Mouse (Mus musculus) spleen, embryonic (tissue): Measurements from ENCODE around the gene Ppargc1a.

Experiments
- CTCF ChIA-PET: fragments of 350-600 bp; sonication (Branson Sonifier 250); formaldehyde crosslinking; loops from one replicate; lab custom pipeline; 2022; lab: Charles Lee

The Ppargc1a gene

DNA sequence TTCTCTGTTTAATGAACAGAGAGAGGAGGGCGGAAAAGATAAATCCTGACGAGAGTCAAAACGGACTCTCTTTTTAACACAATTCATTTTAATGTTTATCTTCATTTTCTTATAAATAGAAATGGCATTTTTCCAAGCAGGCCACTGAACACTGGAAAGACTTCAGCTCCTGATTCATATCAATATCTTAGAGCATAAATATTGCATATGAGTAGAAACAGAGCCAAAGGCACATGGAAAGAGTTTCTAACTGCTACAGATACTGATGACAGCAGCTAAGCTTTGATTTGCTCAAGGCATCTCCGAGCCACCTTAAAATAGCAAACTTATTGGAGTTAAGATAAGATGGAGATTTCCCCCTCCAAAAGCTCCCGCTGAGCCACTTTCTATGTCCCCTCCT is 14.3 kb downstream of the Ppargc1a start:
- CTCF ChIA-PET = no interaction called here

DNA sequence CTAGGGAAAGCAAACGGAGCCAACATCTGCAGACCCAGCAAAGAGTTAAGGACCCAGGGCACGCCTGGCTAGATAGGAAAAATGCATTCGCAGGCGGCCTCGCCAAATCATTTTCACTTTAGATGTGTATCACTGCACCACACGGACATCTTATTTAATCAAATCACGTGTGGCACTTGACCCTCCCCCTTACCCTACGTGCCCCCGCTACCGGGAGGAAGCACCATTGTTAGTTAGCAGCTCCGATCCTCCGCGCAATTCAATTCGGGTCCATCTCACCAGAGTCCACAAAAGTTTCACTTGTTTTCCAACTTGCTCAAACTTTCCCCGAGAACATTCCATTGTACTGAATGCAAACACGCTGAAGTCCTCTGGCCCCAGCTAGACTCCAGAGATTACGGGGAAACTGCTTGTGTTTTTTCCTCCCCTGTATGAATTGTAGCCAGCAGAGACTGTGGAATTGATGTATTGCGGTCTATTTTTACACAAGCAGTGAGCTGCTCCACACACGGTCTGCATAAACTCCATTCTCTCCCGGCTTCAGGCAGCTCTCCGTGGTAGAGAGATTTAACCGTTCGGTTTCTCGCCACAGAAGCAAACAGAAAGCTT is 14.9 kb downstream of the Ppargc1a start:
- CTCF ChIA-PET = no interaction called here

DNA sequence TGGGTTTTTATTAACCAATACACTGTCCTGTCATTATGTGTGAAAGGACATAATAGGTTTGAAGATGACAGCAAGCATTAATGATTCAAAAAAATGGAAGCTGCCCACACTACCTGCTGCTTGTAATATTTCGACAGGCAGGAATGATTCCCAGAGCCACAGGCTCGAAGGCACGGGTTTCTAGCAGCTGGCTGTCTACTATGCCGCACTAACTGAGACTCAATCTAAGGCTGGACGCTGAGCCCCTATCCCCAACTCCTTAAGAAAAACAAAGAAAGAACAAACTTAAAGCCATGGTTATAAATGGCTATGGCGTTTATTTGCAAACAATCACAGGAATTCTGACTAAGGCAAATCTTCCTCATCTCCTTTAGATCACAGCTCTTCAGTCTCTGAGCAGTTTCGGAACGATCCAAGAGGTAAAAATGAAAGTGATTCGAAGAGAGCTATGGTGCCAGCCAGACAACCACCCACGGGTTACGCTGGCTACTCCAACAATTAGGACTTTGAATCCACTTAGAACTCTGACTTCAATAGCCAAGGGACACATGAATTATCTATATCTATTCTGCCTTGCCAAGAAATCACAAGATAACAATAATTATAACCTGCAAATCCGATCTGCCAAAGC is 15.6 kb downstream of the Ppargc1a start:
- CTCF ChIA-PET = no interaction called here

DNA sequence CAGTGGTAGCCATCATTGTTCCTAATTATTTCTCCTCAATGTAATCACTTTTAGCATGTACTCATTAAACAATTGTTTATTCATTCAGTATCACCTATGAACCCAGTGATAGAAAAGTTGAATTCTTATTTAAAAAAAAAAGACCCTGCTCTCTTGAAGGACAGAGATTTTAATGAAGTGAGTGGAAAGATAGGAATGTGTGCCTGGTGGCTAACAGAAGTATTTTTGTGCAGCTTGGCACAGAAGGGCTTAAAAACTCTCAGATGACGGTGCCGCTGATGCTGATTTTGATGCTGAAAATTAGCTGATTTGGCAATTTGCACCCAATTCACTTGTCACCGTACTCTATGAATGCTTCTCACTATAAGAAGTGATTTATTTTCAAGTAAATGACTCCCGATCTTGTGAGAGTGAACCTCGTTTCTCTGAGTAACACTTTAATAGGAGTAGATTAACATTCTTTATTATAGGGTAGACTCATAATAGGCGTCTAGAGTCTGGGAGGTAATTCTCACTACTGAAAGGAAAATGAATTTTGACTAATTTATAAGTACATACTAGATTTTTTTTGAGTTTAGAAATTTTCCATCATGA is 20.0 kb downstream of the Ppargc1a start:
- CTCF ChIA-PET = no interaction called here

DNA sequence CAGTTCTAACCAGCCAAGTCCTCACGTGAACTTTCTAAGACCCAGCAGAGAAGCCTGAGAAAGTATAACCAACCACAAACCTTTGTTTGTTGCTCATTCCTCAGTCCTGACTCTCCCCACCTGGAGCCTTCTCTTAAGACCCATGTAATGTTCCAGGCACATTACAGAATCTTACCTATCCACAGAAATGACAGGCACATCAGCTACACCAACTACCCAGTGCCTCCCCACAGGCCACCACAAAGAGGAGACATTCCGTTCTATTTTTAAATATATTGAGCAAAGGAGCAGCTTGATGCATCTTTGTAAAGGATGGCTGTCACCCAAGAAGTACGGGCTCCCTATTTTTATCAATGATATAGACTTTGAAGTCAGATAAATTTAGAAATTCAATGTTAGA is 20.7 kb downstream of the Ppargc1a start:
- CTCF ChIA-PET = no interaction called here

DNA sequence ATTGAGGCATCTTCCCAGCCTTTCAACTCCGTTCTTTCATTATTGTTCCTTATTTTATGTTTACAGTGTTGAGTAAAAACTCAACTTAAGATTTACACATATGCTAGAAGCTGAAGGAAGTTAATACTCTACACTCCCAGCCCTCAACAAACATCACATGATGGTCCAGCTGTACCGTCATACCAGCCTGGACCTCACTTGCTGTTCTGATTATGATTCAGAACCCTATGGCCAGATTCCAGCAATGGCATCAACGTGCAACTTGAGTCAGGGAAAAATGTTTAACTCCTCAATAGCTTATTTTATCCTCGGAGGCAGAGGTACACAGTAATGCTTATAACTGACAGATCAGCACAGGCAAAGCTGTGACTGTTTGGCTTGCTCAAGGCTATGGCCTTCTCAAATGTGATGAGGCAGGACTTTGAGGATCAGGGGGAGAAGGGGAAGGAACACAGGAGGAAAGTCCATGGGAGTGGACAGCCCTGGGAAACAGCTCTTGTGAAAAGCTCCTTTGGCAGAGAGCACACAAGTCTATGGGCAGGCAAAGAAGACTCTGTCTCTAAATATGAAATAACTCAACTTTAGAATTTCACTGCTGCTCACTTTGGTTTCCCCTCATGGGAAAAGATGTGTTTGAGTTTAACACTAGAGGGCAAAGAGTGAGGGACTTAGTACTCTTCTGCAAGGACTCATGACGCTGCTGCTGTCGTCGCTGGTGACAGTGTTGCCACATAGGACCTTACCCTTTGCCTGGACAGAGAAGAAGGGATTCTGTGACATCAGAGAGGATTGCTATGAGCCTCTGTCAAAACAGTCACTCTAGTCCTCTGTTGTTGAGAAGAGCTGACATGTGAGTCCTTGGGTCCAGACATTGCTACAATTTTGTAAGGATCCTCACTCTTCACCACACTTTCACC is 22.1 kb downstream of the Ppargc1a start:
- CTCF ChIA-PET = no interaction called here

DNA sequence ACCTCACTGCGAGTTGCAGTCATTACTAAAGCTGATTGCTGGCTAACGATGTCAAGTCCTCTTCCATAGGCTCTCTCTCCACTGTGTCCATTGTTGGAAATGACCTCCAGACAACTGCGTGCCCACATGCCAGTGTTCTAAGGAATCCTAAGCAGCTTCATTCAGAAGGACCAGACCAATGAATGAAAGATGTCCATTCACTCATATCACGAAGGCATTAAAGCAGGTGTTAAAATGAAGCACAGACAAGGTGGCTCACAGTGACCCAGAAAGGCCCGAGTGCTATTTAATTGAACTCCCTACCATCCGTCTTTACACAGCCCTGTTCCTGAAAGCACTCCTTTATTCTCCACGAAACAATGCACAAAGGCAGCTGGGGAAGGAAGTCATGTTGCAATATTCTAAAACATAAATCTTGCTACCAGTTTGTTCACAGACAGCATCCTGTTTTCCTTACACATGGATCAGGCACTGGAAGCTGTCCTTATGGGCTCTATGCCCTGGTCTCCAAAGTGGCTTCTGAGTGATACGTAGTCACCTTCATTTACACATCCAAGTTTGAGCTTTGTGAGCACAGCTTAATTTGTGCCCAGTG is 23.3 kb downstream of the Ppargc1a start:
- CTCF ChIA-PET = no interaction called here

DNA sequence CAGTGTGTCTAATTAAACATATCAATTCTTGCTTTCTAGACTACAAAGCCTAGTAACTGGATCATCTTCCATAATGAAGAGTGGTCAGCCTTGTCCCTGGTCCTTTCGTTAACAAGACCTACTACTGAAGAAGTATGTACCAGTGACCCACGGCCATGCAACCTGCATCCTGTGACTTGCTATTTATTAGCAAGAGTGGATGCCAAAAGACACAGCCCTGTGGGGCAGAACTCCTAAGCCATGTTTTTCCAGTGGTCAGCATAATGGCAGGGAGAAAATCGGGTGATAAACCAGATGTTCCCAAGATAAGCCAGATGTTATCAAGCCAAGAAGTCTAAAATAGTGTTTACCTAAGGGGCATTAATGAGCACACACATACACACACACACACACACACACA is 26.0 kb downstream of the Ppargc1a start:
- CTCF ChIA-PET = no interaction called here

DNA sequence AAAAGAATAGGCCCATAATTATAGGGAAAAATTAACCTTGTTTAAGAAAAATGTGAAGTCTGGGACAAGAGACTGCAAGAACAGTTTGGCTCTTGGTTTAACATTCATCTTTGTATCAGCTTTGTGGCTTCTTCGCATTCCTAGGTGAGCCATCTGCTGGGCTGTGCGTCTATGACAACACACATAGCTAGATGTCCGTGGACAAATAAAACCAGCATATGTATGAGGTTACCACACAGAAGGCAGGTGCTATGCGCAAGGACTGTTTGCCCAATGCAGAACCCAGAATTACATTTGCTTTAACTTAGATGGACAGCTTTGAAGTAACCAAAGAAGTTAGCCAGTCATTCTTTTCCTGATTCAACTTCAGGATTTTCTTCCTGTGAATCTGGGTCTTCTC is 26.7 kb downstream of the Ppargc1a start:
- CTCF ChIA-PET = interaction anchor here (0.7 kb wide), 1 partner anchor 254 kb away, joined by 5 read pairs; no protein-coding TSS in a partner anchor

DNA sequence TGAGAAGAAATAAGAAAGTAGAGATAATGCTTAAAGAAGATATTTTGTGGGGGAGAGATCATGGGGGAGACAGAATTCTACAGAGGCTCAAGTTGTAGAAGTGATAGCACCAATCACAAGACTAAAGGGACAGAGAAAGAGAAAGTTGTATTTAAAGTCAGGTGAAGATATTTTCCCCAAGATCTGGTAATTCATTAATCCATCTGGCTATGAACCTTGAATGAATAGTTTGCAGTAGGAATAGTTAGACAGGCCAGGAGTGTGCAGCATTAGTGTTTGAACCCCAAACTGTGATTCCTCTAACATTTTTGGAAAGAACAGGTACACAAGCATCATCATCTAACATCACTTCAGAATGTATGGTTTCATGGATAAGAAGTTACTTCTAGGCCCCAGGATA is 28.0 kb downstream of the Ppargc1a start:
- CTCF ChIA-PET = no interaction called here

DNA sequence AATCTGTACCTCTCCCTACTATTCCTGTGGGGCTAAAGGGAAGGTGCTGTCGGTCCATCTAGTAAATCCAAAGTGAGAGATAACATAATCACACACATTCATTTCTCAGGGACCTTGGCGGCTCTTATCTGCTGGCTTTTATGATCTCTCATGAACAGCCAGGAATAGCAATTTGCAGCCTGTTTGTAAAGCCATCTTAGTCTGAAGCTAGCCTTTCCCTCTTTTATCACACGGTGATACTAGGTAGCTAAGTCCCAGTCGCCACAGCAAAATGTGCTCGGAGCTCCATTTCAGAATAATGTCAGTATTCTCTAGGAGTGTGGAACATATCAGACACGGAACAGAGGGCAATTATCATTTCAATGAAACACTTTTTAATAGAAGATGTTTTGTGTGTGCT is 29.2 kb downstream of the Ppargc1a start:
- CTCF ChIA-PET = interaction anchor here (0.6 kb wide), 1 partner anchor 1737 kb away, joined by 4 read pairs; no protein-coding TSS in a partner anchor

DNA sequence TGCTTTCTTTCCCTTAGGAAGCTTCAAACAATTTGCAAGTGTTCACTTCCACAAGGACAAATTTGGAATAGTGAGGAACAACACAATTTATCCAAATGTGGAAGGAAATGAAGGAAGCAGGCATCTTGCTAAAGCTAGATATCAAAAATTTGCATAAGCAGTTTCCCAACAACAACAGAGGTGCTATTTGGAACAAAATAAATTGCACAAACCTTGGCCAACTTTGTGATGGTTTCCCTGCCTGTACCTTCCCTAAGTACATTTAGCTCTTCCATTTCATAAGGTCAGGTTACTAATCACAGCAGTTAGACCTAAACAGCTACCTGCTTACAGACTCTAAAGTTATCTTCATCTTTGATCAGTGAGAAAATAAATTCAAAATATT is 29.9 kb downstream of the Ppargc1a start:
- CTCF ChIA-PET = no interaction called here

DNA sequence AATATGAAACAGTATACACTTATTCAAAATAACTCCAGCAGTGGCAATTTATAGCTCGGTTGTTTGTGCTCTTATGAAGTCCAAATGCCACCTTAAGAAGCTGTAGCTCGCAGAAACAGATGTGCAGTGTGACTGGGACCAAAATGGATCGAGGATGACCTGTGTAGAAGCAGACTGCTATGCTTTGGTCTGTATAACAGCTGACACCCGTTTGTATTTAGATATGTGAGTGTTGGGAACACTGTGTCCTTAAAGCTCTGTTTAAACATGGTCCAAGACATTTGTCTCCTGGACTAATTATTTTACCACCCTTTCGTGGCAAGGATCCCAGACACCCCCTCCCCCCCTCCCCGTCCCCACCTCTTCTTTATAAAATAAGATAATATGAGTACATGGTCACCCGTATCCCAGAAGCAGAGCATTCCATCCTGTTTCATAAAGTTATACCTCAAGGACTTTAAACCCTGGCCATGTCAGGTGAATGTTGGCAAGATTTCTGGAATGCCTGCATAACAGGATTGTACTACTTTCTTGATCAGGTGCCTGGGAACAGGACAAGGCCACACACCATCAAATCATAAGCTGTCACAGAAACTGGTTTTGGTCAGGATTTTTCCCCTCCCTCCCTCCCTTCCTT is 30.4 kb downstream of the Ppargc1a start:
- CTCF ChIA-PET = no interaction called here

DNA sequence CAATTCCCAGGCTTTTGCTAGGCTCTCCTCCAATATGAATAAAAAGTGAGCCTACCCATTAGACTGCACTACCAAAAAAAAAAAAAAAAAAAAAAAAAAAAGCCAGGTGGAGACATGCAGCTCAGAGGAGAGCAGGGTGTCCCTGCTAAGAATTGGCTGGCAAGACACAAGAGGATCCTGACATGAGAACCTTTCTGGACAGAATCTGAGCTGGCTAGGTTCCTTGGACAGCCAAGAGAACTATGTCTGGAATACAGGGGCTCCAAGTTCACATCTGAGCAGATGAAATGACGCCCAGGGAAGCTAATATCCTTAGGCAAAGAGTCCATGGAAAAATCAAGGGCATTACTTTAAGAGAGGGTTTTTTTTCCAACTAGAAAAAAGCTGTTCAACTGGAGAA is 33.1 kb downstream of the Ppargc1a start:
- CTCF ChIA-PET = no interaction called here

DNA sequence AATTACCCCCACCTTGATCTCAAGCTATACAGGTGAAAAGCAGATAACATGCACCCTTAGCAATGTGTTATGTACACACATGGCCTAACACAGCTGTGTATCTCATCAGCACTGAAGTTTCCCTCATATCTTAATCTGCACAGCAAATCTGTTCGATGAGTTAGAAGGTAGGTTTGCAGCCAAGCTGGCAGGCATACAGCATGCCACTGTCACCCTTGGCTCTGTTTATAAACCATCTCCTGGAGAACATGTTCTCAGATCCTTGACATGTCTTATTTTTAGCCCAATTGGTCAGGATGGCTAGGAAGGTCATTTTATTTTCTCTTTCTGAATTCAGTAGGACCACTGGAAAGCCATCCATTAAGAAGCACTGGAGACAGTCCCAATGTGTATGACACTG is 36.2 kb downstream of the Ppargc1a start:
- CTCF ChIA-PET = no interaction called here

DNA sequence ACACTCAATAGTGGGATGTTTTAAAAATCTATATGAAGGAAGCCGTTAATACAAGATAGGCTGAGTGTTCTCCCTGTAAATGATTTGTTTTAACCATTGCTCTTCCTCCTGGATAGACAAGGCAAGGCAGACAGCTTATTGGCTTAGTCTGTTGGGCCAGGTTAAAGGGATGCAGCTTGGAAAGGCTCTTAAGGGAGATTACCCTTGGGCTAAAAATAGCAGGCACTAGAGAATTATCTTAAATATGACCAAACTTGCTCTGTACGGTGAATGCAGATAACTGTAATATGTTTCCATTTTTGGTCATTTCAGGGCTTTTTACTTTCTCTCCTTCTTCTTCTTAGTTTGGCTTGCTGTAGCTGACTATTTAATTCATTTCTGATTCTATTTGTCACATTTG is 38.1 kb downstream of the Ppargc1a start:
- CTCF ChIA-PET = no interaction called here

DNA sequence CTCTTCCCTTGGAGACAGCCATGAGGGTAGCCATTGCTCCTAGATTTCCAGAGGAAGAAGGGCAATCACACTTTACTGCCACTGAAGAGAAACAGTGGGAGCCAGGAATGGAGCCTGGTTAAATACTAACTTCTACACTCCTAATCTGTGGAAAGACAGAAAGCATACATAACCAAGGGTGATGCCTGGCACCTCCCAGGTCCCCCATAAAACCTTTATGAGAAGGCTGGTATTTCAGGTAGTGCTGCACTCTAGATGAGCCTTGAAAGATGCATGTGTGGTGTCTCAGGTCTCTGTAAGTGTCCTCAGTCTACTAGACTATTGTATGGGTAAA is 39.4 kb downstream of the Ppargc1a start:
- CTCF ChIA-PET = no interaction called here

DNA sequence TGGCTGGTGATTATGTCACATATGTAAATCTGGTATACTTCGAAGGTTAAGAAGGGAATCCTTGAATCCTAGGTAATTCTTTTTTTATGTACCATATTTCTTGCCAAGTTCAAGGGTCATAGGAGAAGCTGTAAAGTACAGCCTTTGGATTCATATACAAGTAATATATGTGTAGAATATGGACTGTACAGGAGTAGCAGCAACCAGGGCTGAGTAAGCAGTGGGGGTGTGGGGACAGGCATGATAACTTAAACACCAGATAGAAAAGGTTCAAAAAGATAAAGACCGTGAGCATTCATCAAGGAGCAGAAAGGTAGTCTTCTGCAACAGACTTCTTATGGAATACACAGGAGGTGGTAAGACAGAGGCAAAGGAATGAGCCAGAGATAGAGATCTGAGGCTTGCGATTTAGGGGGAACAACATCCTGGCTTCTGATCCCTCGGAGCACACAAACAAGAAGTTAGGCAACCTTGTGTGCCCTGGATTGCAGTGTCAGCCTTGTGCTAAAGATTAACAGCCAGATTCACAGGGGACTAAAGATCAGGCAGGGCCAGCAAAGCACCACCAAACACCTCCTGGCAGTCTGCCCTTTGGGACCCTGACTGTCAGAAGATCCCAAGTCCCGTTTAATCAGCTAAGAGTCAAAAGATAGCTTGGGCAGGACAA is 39.9 kb downstream of the Ppargc1a start:
- CTCF ChIA-PET = no interaction called here

DNA sequence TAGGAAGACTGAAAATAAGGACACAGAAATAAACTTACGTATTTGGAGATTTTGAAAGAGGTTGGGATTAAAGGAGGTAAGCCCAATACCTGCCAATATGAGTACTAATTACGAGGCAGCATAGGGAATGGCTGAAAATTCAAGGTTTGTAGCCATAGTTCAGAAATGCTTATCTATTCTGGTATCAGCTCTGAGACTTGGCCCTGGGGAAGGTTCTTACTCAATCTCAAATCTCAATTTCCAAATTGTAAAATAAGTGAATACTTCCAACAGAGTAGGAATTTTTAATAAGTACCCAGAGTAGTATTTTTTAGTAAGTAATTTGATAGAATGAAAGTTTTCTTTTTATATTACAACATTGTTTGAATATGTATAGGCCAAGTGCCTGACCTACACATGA is 41.7 kb downstream of the Ppargc1a start:
- CTCF ChIA-PET = no interaction called here

DNA sequence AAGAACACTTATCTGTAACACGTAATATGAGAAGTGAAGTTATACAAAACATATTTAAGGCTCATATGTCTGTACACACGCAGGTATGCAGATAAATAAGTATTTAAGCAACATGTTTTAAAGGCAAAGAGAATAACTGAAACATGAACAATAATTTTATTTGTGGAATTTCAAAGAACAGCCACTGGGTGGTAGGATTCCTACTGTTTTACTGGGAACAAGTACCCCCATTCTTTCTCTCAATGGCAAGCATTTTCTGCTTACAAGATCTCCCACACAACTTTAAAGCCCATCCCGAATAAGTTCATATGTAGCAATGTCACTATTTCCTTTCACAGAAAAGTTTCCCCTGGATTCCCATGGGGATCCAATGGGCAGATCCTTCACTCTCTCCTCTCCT is 46.7 kb downstream of the Ppargc1a start:
- CTCF ChIA-PET = no interaction called here
